Mouse (Mus musculus): ENCODE results near the gene Zcchc7. TPM values are rescaled to one million over a fixed set of nuclear protein-coding genes. Genes with fewer than 3 reads are reported as not detected.
"Not testable (repeated sequence)": the region's sequence is repeated elsewhere in the genome, so short reads cannot be mapped to it uniquely, and the experiment has no call there.

Gene Zcchc7
- polyA plus RNA-seq, 1 experiment from 2014 or later: 33.4 TPM

GRCm38 (mm10) chr4:44923129-44923481, 167.4 kb downstream of the Zcchc7 start:
- Histone ChIP-seq H3K27me3 (no peaks in the 10 kb centered on the region), H3K27ac (no peak overlapping the region), H3K9me3 (no peaks in the 10 kb centered on the region), H3K4me3 (replicated peaks) (no peak overlapping the region), H3K4me2 (replicated peaks) (no peak overlapping the region), H3K9ac (replicated peaks) (no peak overlapping the region), H3K4me1 (replicated peaks) (peaks cover 13% of the 10 kb centered on the region), H3K36me3 (peaks cover 14% of the 10 kb centered on the region)
- WGBS: 92% methylated on average over 5 of the region's 5 CpGs
- ATAC-seq: no peak

GRCm38 (mm10) chr4:44927934-44928333, 172.3 kb downstream of the Zcchc7 start:
- ATAC-seq: no peak
- Histone ChIP-seq H3K9me3 (no peaks in the 10 kb centered on the region), H3K4me1 (replicated peaks) (no peaks in the 10 kb centered on the region), H3K4me2 (replicated peaks) (no peak overlapping the region), H3K9ac (replicated peaks) (no peak overlapping the region), H3K4me3 (replicated peaks) (no peak overlapping the region), H3K27ac (no peak overlapping the region), H3K27me3 (no peaks in the 10 kb centered on the region), H3K36me3 (peaks cover 40% of the 10 kb centered on the region)
- 85% methylated on average over 2 of the region's 2 CpGs for WGBS

GRCm38 (mm10) chr4:44928790-44929189, 173.1 kb downstream of the Zcchc7 start:
- no peaks in the 10 kb centered on the region for H3K4me1 ChIP-seq (replicated peaks)
- no peak for ATAC-seq
- H3K27me3 ChIP-seq: no peaks in the 10 kb centered on the region
- H3K4me2 ChIP-seq (replicated peaks): no peak overlapping the region
- H3K4me3 ChIP-seq (replicated peaks): no peak overlapping the region
- H3K36me3 ChIP-seq: peaks cover 40% of the 10 kb centered on the region
- 83% methylated on average over 3 of the region's 3 CpGs for WGBS
- H3K27ac ChIP-seq: no peak overlapping the region
- H3K9me3 ChIP-seq: no peaks in the 10 kb centered on the region
- no peak overlapping the region for H3K9ac ChIP-seq (replicated peaks)

- WGBS: 97% methylated on average over 7 of the region's 7 CpGs
- no peaks in the 10 kb centered on the region for H3K27me3 ChIP-seq
- no peak overlapping the region for H3K4me3 ChIP-seq (replicated peaks)
- H3K9me3 ChIP-seq: no peaks in the 10 kb centered on the region
- no peak overlapping the region for H3K4me2 ChIP-seq (replicated peaks)
- peaks cover 40% of the 10 kb centered on the region for H3K36me3 ChIP-seq
- H3K4me1 ChIP-seq (replicated peaks): no peaks in the 10 kb centered on the region
- no peak overlapping the region for H3K27ac ChIP-seq
- no peak for ATAC-seq
- H3K9ac ChIP-seq (replicated peaks): no peak overlapping the region
Observed at GRCm38 (mm10) chr4:44930406-44930805, 174.7 kb downstream of the Zcchc7 start.

GRCm38 (mm10) chr4:44931732-44932131, 176.1 kb downstream of the Zcchc7 start:
- Histone ChIP-seq H3K27me3 (no peaks in the 10 kb centered on the region), H3K27ac (no peak overlapping the region), H3K9me3 (no peaks in the 10 kb centered on the region), H3K4me3 (replicated peaks) (no peak overlapping the region), H3K9ac (replicated peaks) (no peak overlapping the region), H3K4me1 (replicated peaks) (no peaks in the 10 kb centered on the region), H3K36me3 (peaks cover 31% of the 10 kb centered on the region), H3K4me2 (replicated peaks) (no peak overlapping the region)
- no peak for ATAC-seq
- 90% methylated on average over 6 of the region's 6 CpGs for WGBS

- 75% methylated on average over 8 of the region's 8 CpGs for WGBS
- no peak for ATAC-seq
- Histone ChIP-seq H3K4me1 (replicated peaks) (no peaks in the 10 kb centered on the region), H3K9ac (replicated peaks) (no peak overlapping the region), H3K36me3 (no peaks in the 10 kb centered on the region; the same call in 1 of the 2 replicates), H3K27me3 (no peaks in the 10 kb centered on the region), H3K27ac (no peak overlapping the region), H3K9me3 (no peaks in the 10 kb centered on the region), H3K4me3 (replicated peaks) (no peak overlapping the region), H3K4me2 (replicated peaks) (no peak overlapping the region)
Observed at GRCm38 (mm10) chr4:44938359-44939340, 183.0 kb downstream of the Zcchc7 start.

- H3K27ac ChIP-seq: no peak overlapping the region
- H3K4me3 ChIP-seq (replicated peaks): no peak overlapping the region
- 87% methylated on average over 14 of the region's 14 CpGs for WGBS
- H3K9ac ChIP-seq (replicated peaks): no peak overlapping the region
- H3K36me3 ChIP-seq: no peaks in the 10 kb centered on the region
- no peak overlapping the region for H3K4me2 ChIP-seq (replicated peaks)
- no peak for ATAC-seq
- no peaks in the 10 kb centered on the region for H3K9me3 ChIP-seq
- no peaks in the 10 kb centered on the region for H3K27me3 ChIP-seq
- no peaks in the 10 kb centered on the region for H3K4me1 ChIP-seq (replicated peaks)
Observed at GRCm38 (mm10) chr4:44939576-44940249, 184.0 kb downstream of the Zcchc7 start.

GRCm38 (mm10) chr4:44940286-44940685, 184.6 kb downstream of the Zcchc7 start:
- no peaks in the 10 kb centered on the region for H3K9me3 ChIP-seq
- no peak overlapping the region for H3K9ac ChIP-seq (replicated peaks)
- H3K4me1 ChIP-seq (replicated peaks): no peaks in the 10 kb centered on the region
- no peaks in the 10 kb centered on the region for H3K36me3 ChIP-seq
- H3K4me3 ChIP-seq (replicated peaks): no peak overlapping the region
- no peak for ATAC-seq
- WGBS: 85% methylated on average over 9 of the region's 9 CpGs
- no peaks in the 10 kb centered on the region for H3K27me3 ChIP-seq
- H3K4me2 ChIP-seq (replicated peaks): no peak overlapping the region
- H3K27ac ChIP-seq: no peak overlapping the region

- Histone ChIP-seq H3K9me3 (no peaks in the 10 kb centered on the region), H3K9ac (replicated peaks) (no peak overlapping the region), H3K36me3 (no peaks in the 10 kb centered on the region), H3K27me3 (no peaks in the 10 kb centered on the region), H3K27ac (no peak overlapping the region), H3K4me2 (replicated peaks) (no peak overlapping the region), H3K4me1 (replicated peaks) (no peaks in the 10 kb centered on the region), H3K4me3 (replicated peaks) (no peak overlapping the region)
- 94% methylated on average over 1 of the region's 1 CpGs for WGBS
- no peak for ATAC-seq
Observed at GRCm38 (mm10) chr4:44942237-44942636, 186.6 kb downstream of the Zcchc7 start.

GRCm38 (mm10) chr4:44943480-44943879, 187.8 kb downstream of the Zcchc7 start:
- H3K27ac ChIP-seq: no peak overlapping the region
- WGBS: 72% methylated on average over 6 of the region's 6 CpGs

GRCm38 (mm10) chr4:44944426-44945075, 188.9 kb downstream of the Zcchc7 start:
- H3K9me3 ChIP-seq: no peaks in the 10 kb centered on the region
- 72% methylated on average over 10 of the region's 10 CpGs for WGBS

More at GRCm38 (mm10) chr4:44943480-44943879, 187.8 kb downstream of the Zcchc7 start:
- H3K27me3 ChIP-seq: no peaks in the 10 kb centered on the region
- no peaks in the 10 kb centered on the region for H3K36me3 ChIP-seq
- no peak overlapping the region for H3K4me3 ChIP-seq (replicated peaks)
- peaks cover 5% of the 10 kb centered on the region; the same call in 1 of the 2 replicates for H3K4me1 ChIP-seq (replicated peaks)
- no peak overlapping the region for H3K4me2 ChIP-seq (replicated peaks)
- no peak overlapping the region for H3K9ac ChIP-seq (replicated peaks)
- no peak for ATAC-seq
- H3K9me3 ChIP-seq: no peaks in the 10 kb centered on the region

GRCm38 (mm10) chr4:44946126-44946525, 190.4 kb downstream of the Zcchc7 start:
- not testable (repeated sequence) for H3K27ac ChIP-seq; H3K4me2 ChIP-seq (replicated peaks); H3K4me3 ChIP-seq (replicated peaks); H3K9ac ChIP-seq (replicated peaks); H3K9me3 ChIP-seq; ATAC-seq; H3K27me3 ChIP-seq; H3K36me3 ChIP-seq
- 96% methylated on average over 2 of the region's 2 CpGs for WGBS
- H3K4me1 ChIP-seq (replicated peaks): peaks cover 15% of the 10 kb centered on the region

More at GRCm38 (mm10) chr4:44944426-44945075, 188.9 kb downstream of the Zcchc7 start:
- Histone ChIP-seq H3K9ac (replicated peaks) (no peak overlapping the region), H3K36me3 (no peaks in the 10 kb centered on the region), H3K27me3 (no peaks in the 10 kb centered on the region), H3K4me2 (replicated peaks) (no peak overlapping the region), H3K4me1 (replicated peaks) (peaks cover 15% of the 10 kb centered on the region), H3K4me3 (replicated peaks) (no peak overlapping the region), H3K27ac (no peak overlapping the region)
- ATAC-seq: no peak
